Mouse (Mus musculus): ENCODE measurements around the gene Epas1. TPM values are rescaled to one million over a fixed set of nuclear protein-coding genes. Genes with fewer than 3 reads are reported as not detected.
A peak's percentile ranks its signal among the peaks of the same experiment; 100 is the strongest.

Epas1 gene
- polyA plus RNA-seq, 1 experiment from 2014 or later, result 4.2 TPM

GRCm38 (mm10) chr17:86726480-86726879 is 27.0 kb upstream of the Epas1 start:
- no peak for ATAC-seq

GRCm38 (mm10) chr17:86727031-86727430 is 26.5 kb upstream of the Epas1 start:
- H3K4me3 ChIP-seq (replicated peaks; ENCODE audit: low read length), result no peak overlapping the region
- no peaks in the 10 kb centered on the region for H3K9me3 ChIP-seq (ENCODE audit: control insufficient read depth, low read length)
- H3K4me1 ChIP-seq (replicated peaks; ENCODE audit: control insufficient read depth, insufficient read depth, low read length), result no peaks in the 10 kb centered on the region; the same call in 1 of the 2 replicates
- no peak overlapping the region for H3K9ac ChIP-seq (replicated peaks; ENCODE audit: low read depth, low read length)
- H3K36me3 ChIP-seq (ENCODE audit: control insufficient read depth, insufficient read depth), result no peaks in the 10 kb centered on the region
- H3K4me2 ChIP-seq (ENCODE audit: low read length), result no peak overlapping the region
- H3K27ac ChIP-seq (ENCODE audit: low read length), result no peak overlapping the region
- 88% methylated on average over 7 of the region's 7 CpGs for WGBS
- no peak for ATAC-seq
- H3K27me3 ChIP-seq (replicated peaks; ENCODE audit: control insufficient read depth, insufficient read depth, low read length), result no peaks in the 10 kb centered on the region

More at GRCm38 (mm10) chr17:86726480-86726879, 27.0 kb upstream of the Epas1 start:
- H3K27me3 ChIP-seq (replicated peaks; ENCODE audit: control insufficient read depth, insufficient read depth, low read length), result no peaks in the 10 kb centered on the region
- H3K4me2 ChIP-seq (ENCODE audit: low read length), result no peak overlapping the region
- no peaks in the 10 kb centered on the region for H3K9me3 ChIP-seq (ENCODE audit: control insufficient read depth, low read length)
- H3K4me1 ChIP-seq (replicated peaks; ENCODE audit: control insufficient read depth, insufficient read depth, low read length), result no peaks in the 10 kb centered on the region
- no peak overlapping the region for H3K4me3 ChIP-seq (replicated peaks; ENCODE audit: low read length)
- no peak overlapping the region for H3K9ac ChIP-seq (replicated peaks; ENCODE audit: low read depth, low read length)
- no peak overlapping the region for H3K27ac ChIP-seq (ENCODE audit: low read length)
- no peaks in the 10 kb centered on the region for H3K36me3 ChIP-seq (ENCODE audit: control insufficient read depth, insufficient read depth)
- 66% methylated on average over 7 of the region's 7 CpGs for WGBS

- Histone ChIP-seq H3K9ac (replicated peaks; ENCODE audit: low read depth, low read length) (no peak overlapping the region), H3K9me3 (ENCODE audit: control insufficient read depth, low read length) (no peaks in the 10 kb centered on the region), H3K4me3 (replicated peaks; ENCODE audit: low read length) (no peak overlapping the region), H3K36me3 (ENCODE audit: control insufficient read depth, insufficient read depth) (no peaks in the 10 kb centered on the region), H3K4me1 (replicated peaks; ENCODE audit: control insufficient read depth, insufficient read depth, low read length) (no peaks in the 10 kb centered on the region; the same call in 1 of the 2 replicates), H3K4me2 (ENCODE audit: low read length) (no peak overlapping the region), H3K27ac (ENCODE audit: low read length) (no peak overlapping the region), H3K27me3 (replicated peaks; ENCODE audit: control insufficient read depth, insufficient read depth, low read length) (no peaks in the 10 kb centered on the region)
- 83% methylated on average over 6 of the region's 6 CpGs for WGBS
- ATAC-seq, result no peak
Measured at GRCm38 (mm10) chr17:86731273-86731672, 22.2 kb upstream of the Epas1 start.

GRCm38 (mm10) chr17:86732024-86732423 is 21.5 kb upstream of the Epas1 start:
- Histone ChIP-seq H3K27ac (ENCODE audit: low read length) (no peak overlapping the region), H3K4me3 (replicated peaks; ENCODE audit: low read length) (no peak overlapping the region), H3K36me3 (ENCODE audit: control insufficient read depth, insufficient read depth) (no peaks in the 10 kb centered on the region), H3K9ac (replicated peaks; ENCODE audit: low read depth, low read length) (0 out of 2 replicates have a peak overlapping the region, but pooled peaks have one; percentile 25), H3K4me2 (ENCODE audit: low read length) (peak overlapping the region; percentile 13), H3K27me3 (replicated peaks; ENCODE audit: control insufficient read depth, insufficient read depth, low read length) (no peaks in the 10 kb centered on the region), H3K4me1 (replicated peaks; ENCODE audit: control insufficient read depth, insufficient read depth, low read length) (no peaks in the 10 kb centered on the region; the same call in 1 of the 2 replicates), H3K9me3 (ENCODE audit: control insufficient read depth, low read length) (no peaks in the 10 kb centered on the region)
- peak; percentile 65 for ATAC-seq
- 5% methylated on average over 11 of the region's 11 CpGs for WGBS

GRCm38 (mm10) chr17:86732522-86732921 is 21.0 kb upstream of the Epas1 start:
- Histone ChIP-seq H3K27me3 (replicated peaks; ENCODE audit: control insufficient read depth, insufficient read depth, low read length) (no peaks in the 10 kb centered on the region), H3K9me3 (ENCODE audit: control insufficient read depth, low read length) (no peaks in the 10 kb centered on the region), H3K27ac (ENCODE audit: low read length) (no peak overlapping the region), H3K9ac (replicated peaks; ENCODE audit: low read depth, low read length) (no peak overlapping the region), H3K4me2 (ENCODE audit: low read length) (no peak overlapping the region), H3K4me1 (replicated peaks; ENCODE audit: control insufficient read depth, insufficient read depth, low read length) (no peaks in the 10 kb centered on the region; the same call in 1 of the 2 replicates), H3K4me3 (replicated peaks; ENCODE audit: low read length) (no peak overlapping the region), H3K36me3 (ENCODE audit: control insufficient read depth, insufficient read depth) (no peaks in the 10 kb centered on the region)
- 80% methylated on average over 1 of the region's 1 CpGs for WGBS
- ATAC-seq, result no peak

GRCm38 (mm10) chr17:86733644-86734043 is 19.9 kb upstream of the Epas1 start:
- no peak overlapping the region for H3K27ac ChIP-seq (ENCODE audit: low read length)
- no peak for ATAC-seq
- no peaks in the 10 kb centered on the region; the same call in 1 of the 2 replicates for H3K4me1 ChIP-seq (replicated peaks; ENCODE audit: control insufficient read depth, insufficient read depth, low read length)
- H3K9ac ChIP-seq (replicated peaks; ENCODE audit: low read depth, low read length), result no peak overlapping the region
- H3K4me2 ChIP-seq (ENCODE audit: low read length), result no peak overlapping the region
- H3K27me3 ChIP-seq (replicated peaks; ENCODE audit: control insufficient read depth, insufficient read depth, low read length), result no peaks in the 10 kb centered on the region
- 86% methylated on average over 4 of the region's 4 CpGs for WGBS
- no peak overlapping the region for H3K4me3 ChIP-seq (replicated peaks; ENCODE audit: low read length)
- H3K36me3 ChIP-seq (ENCODE audit: control insufficient read depth, insufficient read depth), result no peaks in the 10 kb centered on the region
- no peaks in the 10 kb centered on the region for H3K9me3 ChIP-seq (ENCODE audit: control insufficient read depth, low read length)

- H3K4me3 ChIP-seq (replicated peaks; ENCODE audit: low read length), result no peak overlapping the region
- no peaks in the 10 kb centered on the region for H3K27me3 ChIP-seq (replicated peaks; ENCODE audit: control insufficient read depth, insufficient read depth, low read length)
- no peaks in the 10 kb centered on the region for H3K4me1 ChIP-seq (replicated peaks; ENCODE audit: control insufficient read depth, insufficient read depth, low read length)
- H3K36me3 ChIP-seq (ENCODE audit: control insufficient read depth, insufficient read depth), result no peaks in the 10 kb centered on the region
- H3K9me3 ChIP-seq (ENCODE audit: control insufficient read depth, low read length), result no peaks in the 10 kb centered on the region
- no peak overlapping the region for H3K9ac ChIP-seq (replicated peaks; ENCODE audit: low read depth, low read length)
- WGBS, result 80% methylated on average over 6 of the region's 6 CpGs
- ATAC-seq, result no peak
- H3K4me2 ChIP-seq (ENCODE audit: low read length), result no peak overlapping the region
- no peak overlapping the region for H3K27ac ChIP-seq (ENCODE audit: low read length)
Measured at GRCm38 (mm10) chr17:86738477-86738876, 15.0 kb upstream of the Epas1 start.

- H3K27me3 ChIP-seq (replicated peaks; ENCODE audit: control insufficient read depth, insufficient read depth, low read length), result no peaks in the 10 kb centered on the region
- WGBS, result 91% methylated on average over 7 of the region's 7 CpGs
- no peak overlapping the region for H3K9ac ChIP-seq (replicated peaks; ENCODE audit: low read depth, low read length)
- H3K4me1 ChIP-seq (replicated peaks; ENCODE audit: control insufficient read depth, insufficient read depth, low read length), result no peaks in the 10 kb centered on the region
- H3K27ac ChIP-seq (ENCODE audit: low read length), result no peak overlapping the region
- no peaks in the 10 kb centered on the region for H3K9me3 ChIP-seq (ENCODE audit: control insufficient read depth, low read length)
- no peak for ATAC-seq
- H3K4me3 ChIP-seq (replicated peaks; ENCODE audit: low read length), result no peak overlapping the region
- no peak overlapping the region for H3K4me2 ChIP-seq (ENCODE audit: low read length)
- no peaks in the 10 kb centered on the region for H3K36me3 ChIP-seq (ENCODE audit: control insufficient read depth, insufficient read depth)
Measured at GRCm38 (mm10) chr17:86743351-86743941, 10.1 kb upstream of the Epas1 start.

GRCm38 (mm10) chr17:86744943-86745342 is 8.6 kb upstream of the Epas1 start:
- no peaks in the 10 kb centered on the region for H3K9me3 ChIP-seq (ENCODE audit: control insufficient read depth, low read length)
- no peaks in the 10 kb centered on the region for H3K36me3 ChIP-seq (ENCODE audit: control insufficient read depth, insufficient read depth)
- no peaks in the 10 kb centered on the region for H3K4me1 ChIP-seq (replicated peaks; ENCODE audit: control insufficient read depth, insufficient read depth, low read length)
- 27% methylated on average over 6 of the region's 6 CpGs for WGBS
- H3K27me3 ChIP-seq (replicated peaks; ENCODE audit: control insufficient read depth, insufficient read depth, low read length), result 0 out of 2 replicates have a peak, but pooled peaks cover 3% of the 10 kb centered on the region
- H3K4me3 ChIP-seq (replicated peaks; ENCODE audit: low read length), result no peak overlapping the region
- no peak overlapping the region for H3K9ac ChIP-seq (replicated peaks; ENCODE audit: low read depth, low read length)
- no peak for ATAC-seq
- no peak overlapping the region for H3K27ac ChIP-seq (ENCODE audit: low read length)
- no peak overlapping the region for H3K4me2 ChIP-seq (ENCODE audit: low read length)

All from forebrain, embryonic 16.5 days (tissue).